Mouse (Mus musculus): ENCODE measurements around the gene Tcf7. TPM values are rescaled to one million over a fixed set of nuclear protein-coding genes. Genes with fewer than 3 reads are reported as not detected.

The Tcf7 gene
- polyA plus RNA-seq, 1 experiment from 2014 or later = 12.6 TPM

- Histone ChIP-seq H3K9me3 (no peaks in the 10 kb centered on the region), H3K27ac (no peak overlapping the region), H3K4me1 (replicated peaks) (peaks cover 40% of the 10 kb centered on the region), H3K27me3 (peaks cover 49% of the 10 kb centered on the region), H3K4me3 (replicated peaks) (peak overlapping the region; percentile 65), H3K4me2 (peak overlapping the region; percentile 91), H3K36me3 (no peaks in the 10 kb centered on the region; the same call in 1 of the 2 replicates), H3K9ac (replicated peaks) (peak overlapping the region; percentile 19; the same call in 1 of the 2 replicates)
- peak; percentile 24; the same call in 1 of the 2 replicates for ATAC-seq (ENCODE audit: insufficient number of reproducible peaks, insufficient read depth, low FRiP score, low TSS enrichment, low read depth)
- WGBS = 7% methylated on average over 44 of the region's 44 CpGs
Observed at GRCm38 (mm10) chr11:52283596-52284571, 1.1 kb upstream of the Tcf7 start.

- peak overlapping the region; percentile 91 for H3K4me2 ChIP-seq
- ATAC-seq (ENCODE audit: insufficient number of reproducible peaks, insufficient read depth, low FRiP score, low TSS enrichment, low read depth) = no peak
- WGBS = 1% methylated on average over 19 of the region's 19 CpGs
- H3K36me3 ChIP-seq = peaks cover 5% of the 10 kb centered on the region; the same call in 1 of the 2 replicates
- H3K9me3 ChIP-seq = no peaks in the 10 kb centered on the region
- H3K27ac ChIP-seq = no peak overlapping the region
- H3K4me3 ChIP-seq (replicated peaks) = peak overlapping the region; percentile 65
- H3K4me1 ChIP-seq (replicated peaks) = peaks cover 39% of the 10 kb centered on the region
- peaks cover 49% of the 10 kb centered on the region for H3K27me3 ChIP-seq
- H3K9ac ChIP-seq (replicated peaks) = peak overlapping the region; percentile 70
Observed at GRCm38 (mm10) chr11:52282420-52282773, 417 bp downstream of the Tcf7 start.

GRCm38 (mm10) chr11:52281568-52282328, 1.1 kb downstream of the Tcf7 start:
- Histone ChIP-seq H3K4me2 (peak overlapping the region; percentile 91), H3K4me1 (replicated peaks) (peaks cover 33% of the 10 kb centered on the region), H3K4me3 (replicated peaks) (peak overlapping the region; percentile 65), H3K9ac (replicated peaks) (no peak overlapping the region), H3K36me3 (peaks cover 5% of the 10 kb centered on the region; the same call in 1 of the 2 replicates), H3K27ac (no peak overlapping the region), H3K27me3 (peaks cover 46% of the 10 kb centered on the region), H3K9me3 (no peaks in the 10 kb centered on the region)
- 66% methylated on average over 19 of the region's 19 CpGs for WGBS
- ATAC-seq (ENCODE audit: insufficient number of reproducible peaks, insufficient read depth, low FRiP score, low TSS enrichment, low read depth) = no peak

GRCm38 (mm10) chr11:52280566-52281455, 2.0 kb downstream of the Tcf7 start:
- WGBS = 89% methylated on average over 11 of the region's 11 CpGs
- no peak overlapping the region for H3K4me2 ChIP-seq
- H3K27me3 ChIP-seq = peaks cover 37% of the 10 kb centered on the region

GRCm38 (mm10) chr11:52279611-52280145, 3.1 kb downstream of the Tcf7 start:
- H3K27me3 ChIP-seq = peaks cover 25% of the 10 kb centered on the region
- no peaks in the 10 kb centered on the region for H3K9me3 ChIP-seq
- H3K27ac ChIP-seq = no peak overlapping the region
- ATAC-seq (ENCODE audit: insufficient number of reproducible peaks, insufficient read depth, low FRiP score, low TSS enrichment, low read depth) = no peak
- 97% methylated on average over 8 of the region's 8 CpGs for WGBS
- no peak overlapping the region for H3K9ac ChIP-seq (replicated peaks)
- H3K36me3 ChIP-seq = peaks cover 5% of the 10 kb centered on the region; the same call in 1 of the 2 replicates
- no peak overlapping the region for H3K4me3 ChIP-seq (replicated peaks)
- peaks cover 25% of the 10 kb centered on the region for H3K4me1 ChIP-seq (replicated peaks)
- H3K4me2 ChIP-seq = no peak overlapping the region

More at GRCm38 (mm10) chr11:52280566-52281455, 2.0 kb downstream of the Tcf7 start:
- no peak overlapping the region for H3K9ac ChIP-seq (replicated peaks)
- ATAC-seq (ENCODE audit: insufficient number of reproducible peaks, insufficient read depth, low FRiP score, low TSS enrichment, low read depth) = no peak
- H3K27ac ChIP-seq = no peak overlapping the region
- H3K4me1 ChIP-seq (replicated peaks) = peaks cover 26% of the 10 kb centered on the region
- H3K9me3 ChIP-seq = no peaks in the 10 kb centered on the region
- H3K36me3 ChIP-seq = peaks cover 5% of the 10 kb centered on the region; the same call in 1 of the 2 replicates
- no peak overlapping the region for H3K4me3 ChIP-seq (replicated peaks)

GRCm38 (mm10) chr11:52278991-52279390, 3.8 kb downstream of the Tcf7 start:
- H3K4me1 ChIP-seq (replicated peaks) = peaks cover 18% of the 10 kb centered on the region

GRCm38 (mm10) chr11:52278164-52278563, 4.7 kb downstream of the Tcf7 start:
- Histone ChIP-seq H3K9ac (replicated peaks) (no peak overlapping the region), H3K27ac (no peak overlapping the region), H3K27me3 (peaks cover 10% of the 10 kb centered on the region), H3K4me3 (replicated peaks) (no peak overlapping the region), H3K36me3 (peaks cover 5% of the 10 kb centered on the region; the same call in 1 of the 2 replicates), H3K4me2 (no peak overlapping the region), H3K9me3 (no peaks in the 10 kb centered on the region), H3K4me1 (replicated peaks) (peaks cover 15% of the 10 kb centered on the region)
- ATAC-seq (ENCODE audit: insufficient number of reproducible peaks, insufficient read depth, low FRiP score, low TSS enrichment, low read depth) = no peak
- WGBS = 93% methylated on average over 3 of the region's 3 CpGs

More at GRCm38 (mm10) chr11:52278991-52279390, 3.8 kb downstream of the Tcf7 start:
- WGBS = 97% methylated on average over 6 of the region's 6 CpGs
- Histone ChIP-seq H3K9ac (replicated peaks) (no peak overlapping the region), H3K27ac (no peak overlapping the region), H3K9me3 (no peaks in the 10 kb centered on the region), H3K4me2 (no peak overlapping the region), H3K27me3 (peaks cover 19% of the 10 kb centered on the region), H3K4me3 (replicated peaks) (no peak overlapping the region), H3K36me3 (peaks cover 5% of the 10 kb centered on the region; the same call in 1 of the 2 replicates)
- ATAC-seq (ENCODE audit: insufficient number of reproducible peaks, insufficient read depth, low FRiP score, low TSS enrichment, low read depth) = no peak

GRCm38 (mm10) chr11:52277433-52278150, 5.2 kb downstream of the Tcf7 start:
- peaks cover 5% of the 10 kb centered on the region; the same call in 1 of the 2 replicates for H3K36me3 ChIP-seq
- no peak overlapping the region for H3K27ac ChIP-seq
- no peak for ATAC-seq (ENCODE audit: insufficient number of reproducible peaks, insufficient read depth, low FRiP score, low TSS enrichment, low read depth)
- H3K4me1 ChIP-seq (replicated peaks) = peaks cover 18% of the 10 kb centered on the region
- 89% methylated on average over 6 of the region's 6 CpGs for WGBS
- no peak overlapping the region for H3K4me2 ChIP-seq
- no peaks in the 10 kb centered on the region for H3K9me3 ChIP-seq
- H3K9ac ChIP-seq (replicated peaks) = no peak overlapping the region
- H3K27me3 ChIP-seq = peaks cover 9% of the 10 kb centered on the region
- no peak overlapping the region for H3K4me3 ChIP-seq (replicated peaks)

GRCm38 (mm10) chr11:52276961-52277391, 5.8 kb downstream of the Tcf7 start:
- H3K4me2 ChIP-seq = no peak overlapping the region
- 87% methylated on average over 8 of the region's 8 CpGs for WGBS
- peaks cover 18% of the 10 kb centered on the region for H3K4me1 ChIP-seq (replicated peaks)
- H3K4me3 ChIP-seq (replicated peaks) = no peak overlapping the region
- H3K9ac ChIP-seq (replicated peaks) = no peak overlapping the region
- H3K27ac ChIP-seq = no peak overlapping the region
- H3K27me3 ChIP-seq = peaks cover 4% of the 10 kb centered on the region
- ATAC-seq (ENCODE audit: insufficient number of reproducible peaks, insufficient read depth, low FRiP score, low TSS enrichment, low read depth) = no peak
- H3K9me3 ChIP-seq = no peaks in the 10 kb centered on the region
- peaks cover 5% of the 10 kb centered on the region; the same call in 1 of the 2 replicates for H3K36me3 ChIP-seq

All from limb, embryonic 12.5 days (tissue).